Mouse (Mus musculus) erythroblast, adult 5-6 weeks (primary cell): ENCODE results near the gene Spink2. TPM values are rescaled to one million over a fixed set of nuclear protein-coding genes. Genes with fewer than 3 reads are reported as not detected.
"Not testable (repeated sequence)": the region's sequence is repeated elsewhere in the genome, so short reads cannot be mapped to it uniquely, and the experiment has no call there.

Experiments used
- ATAC-seq: replicated peaks from 2 replicates; pipeline ENCODE4 v1.8.0; 2016; ENCODE audit warnings: moderate number of reproducible peaks, mild to moderate bottlenecking, moderate TSS enrichment, inconsistent platforms; ENCODE audit not compliant: poor library complexity, low FRiP score, severe bottlenecking
- total RNA-seq, 2 experiments: library from RNA; stranded (forward) in 1 of 2; stranded (reverse) in 1 of 2; fragments of 150-400 nt in 1 of 2; fragments of 200-764, 138-1000 nt in 1 of 2; gene quantifications; 2 replicates each; pipeline versions ENCODE4 v1.2.3 to v1.2.4; 2015 to 2017; ENCODE audit warnings: low replicate concordance in 2 of 2

Spink2 gene
- total RNA-seq, 2 experiments from 2014 or later, result not detected

GRCm38 (mm10) chr5:77202238-77202637 is 9.0 kb downstream of the Spink2 start:
- no peak for ATAC-seq

DNA sequence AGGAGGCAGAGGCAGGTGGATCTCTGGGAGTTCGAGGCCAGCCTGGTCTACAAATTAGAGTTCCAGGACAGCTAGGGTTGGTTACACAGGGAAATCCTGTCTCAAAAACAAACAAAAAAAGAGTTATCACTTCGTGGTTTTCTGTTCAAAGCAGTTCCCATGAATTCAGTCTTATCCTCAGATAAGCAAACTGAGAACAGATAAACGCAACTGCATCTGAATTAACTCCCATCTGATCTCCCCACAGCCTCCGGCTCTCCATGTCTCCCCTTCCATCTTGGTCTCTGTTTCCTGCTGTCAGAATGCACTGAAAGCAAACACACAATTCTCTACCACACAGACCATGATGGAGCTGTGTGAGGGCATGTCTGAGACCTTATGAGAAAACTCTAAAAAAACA is 10.6 kb downstream of the Spink2 start:
- ATAC-seq, result no peak

GRCm38 (mm10) chr5:77193951-77194350 is 17.3 kb downstream of the Spink2 start:
- ATAC-seq, result peak; percentile 74

- ATAC-seq, result no peak
Observed at GRCm38 (mm10) chr5:77193266-77193665, 18.0 kb downstream of the Spink2 start.

- no peak for ATAC-seq
Observed at GRCm38 (mm10) chr5:77191631-77192030, 19.6 kb downstream of the Spink2 start.

DNA sequence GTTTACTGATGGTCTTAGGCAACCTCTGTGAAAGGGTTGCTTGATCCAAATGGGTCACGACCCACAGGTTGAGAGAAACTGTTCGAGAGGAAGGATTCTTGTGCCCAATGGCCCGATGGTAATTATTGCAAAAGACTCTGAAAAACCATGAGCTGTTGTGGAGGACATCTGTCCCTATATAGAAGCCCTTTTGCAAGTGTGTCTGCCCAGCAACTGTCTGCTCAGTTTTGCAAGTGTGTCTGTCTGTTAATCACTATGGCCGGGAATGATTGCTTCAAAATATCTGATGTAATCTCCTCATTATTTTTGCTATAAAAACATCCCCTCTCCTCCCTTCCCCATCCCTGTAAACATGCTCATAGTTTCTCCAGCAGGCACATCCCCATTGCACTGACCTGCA is 20.2 kb downstream of the Spink2 start:
- no peak for ATAC-seq

- no peak for ATAC-seq
Observed at GRCm38 (mm10) chr5:77188738-77189137, 22.5 kb downstream of the Spink2 start.

- ATAC-seq, result no peak
Observed at GRCm38 (mm10) chr5:77185351-77185750, 25.9 kb downstream of the Spink2 start.

DNA sequence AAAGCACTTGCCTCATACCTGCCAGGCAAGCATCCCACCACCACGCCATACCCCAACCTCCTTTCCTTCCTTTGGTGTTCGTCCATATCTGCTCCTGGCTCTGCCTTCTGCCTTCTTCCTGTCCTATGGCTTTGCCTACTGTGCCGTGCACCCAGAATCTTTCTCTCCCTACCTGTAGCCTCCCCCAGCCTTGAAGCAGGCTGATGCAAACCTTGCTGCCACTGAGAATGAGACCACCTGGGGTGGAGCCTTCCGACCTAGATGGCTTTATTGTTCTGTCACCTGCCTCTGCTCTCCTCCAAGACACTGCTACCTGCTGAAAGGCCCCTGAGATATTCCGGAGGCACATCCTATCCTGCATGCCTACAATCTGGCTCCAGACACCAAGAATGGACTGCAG is 27.4 kb downstream of the Spink2 start:
- ATAC-seq, result not testable (repeated sequence)

- ATAC-seq, result no peak
Observed at GRCm38 (mm10) chr5:77183338-77183737, 27.9 kb downstream of the Spink2 start.

DNA sequence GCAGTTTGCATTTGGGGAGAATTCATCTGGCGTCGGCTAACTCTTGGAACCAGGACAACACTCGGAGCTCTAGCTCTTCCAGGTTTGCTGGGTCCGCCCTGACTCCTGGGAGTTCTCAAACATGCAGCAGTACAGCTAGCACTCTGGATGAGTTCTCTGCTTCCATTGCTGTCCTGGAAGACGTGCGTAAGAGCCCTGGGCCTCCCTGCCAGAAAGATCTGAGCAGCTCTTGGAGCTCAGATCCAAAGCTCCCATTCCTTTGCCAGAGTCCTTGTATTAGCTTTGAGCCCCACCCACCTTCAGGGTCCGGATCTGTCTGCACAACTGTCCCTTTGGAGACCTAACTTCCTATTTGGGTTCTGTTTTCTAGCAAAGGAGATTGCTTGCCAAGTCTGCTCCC is 29.8 kb downstream of the Spink2 start:
- no peak for ATAC-seq

DNA sequence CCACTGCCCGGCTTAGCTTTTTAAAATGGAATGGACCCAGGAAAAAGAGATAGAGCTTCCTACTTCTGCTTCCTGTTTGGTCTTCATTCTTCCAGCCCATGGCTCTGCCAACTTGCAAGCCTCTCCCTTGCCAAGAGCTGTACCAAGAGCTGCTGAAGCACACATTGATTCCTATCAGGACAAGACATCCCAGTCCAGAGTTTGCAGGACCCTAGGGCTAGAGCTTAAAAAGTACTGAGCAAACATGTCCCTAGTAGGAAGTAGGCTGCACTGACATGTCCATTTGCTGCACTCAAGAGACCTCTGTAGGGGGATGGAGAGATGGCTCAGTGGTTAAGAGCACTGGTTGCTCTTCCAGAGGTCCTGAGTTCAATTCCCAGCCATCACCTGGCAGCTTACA is 32.3 kb downstream of the Spink2 start:
- no peak for ATAC-seq

DNA sequence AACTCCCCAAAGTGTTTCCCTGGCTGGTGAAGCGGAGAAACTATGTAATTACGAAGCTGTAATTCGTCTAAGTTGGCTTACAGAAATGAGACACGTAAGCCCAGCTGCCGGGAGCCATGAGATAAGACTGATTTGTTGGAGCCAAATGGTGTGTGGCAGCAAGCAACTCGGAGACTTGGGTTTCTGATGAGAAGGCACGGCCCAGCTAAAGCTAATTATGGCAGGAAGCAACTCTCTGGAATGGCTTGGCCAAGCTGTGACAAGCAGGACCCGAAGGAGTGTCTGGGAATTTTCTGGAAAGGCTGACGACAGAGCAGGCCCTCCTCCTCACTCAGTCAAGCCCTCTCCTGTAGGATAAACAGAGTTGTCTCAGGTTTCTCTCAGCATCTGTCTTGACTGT is 33.3 kb downstream of the Spink2 start:
- no peak for ATAC-seq

DNA sequence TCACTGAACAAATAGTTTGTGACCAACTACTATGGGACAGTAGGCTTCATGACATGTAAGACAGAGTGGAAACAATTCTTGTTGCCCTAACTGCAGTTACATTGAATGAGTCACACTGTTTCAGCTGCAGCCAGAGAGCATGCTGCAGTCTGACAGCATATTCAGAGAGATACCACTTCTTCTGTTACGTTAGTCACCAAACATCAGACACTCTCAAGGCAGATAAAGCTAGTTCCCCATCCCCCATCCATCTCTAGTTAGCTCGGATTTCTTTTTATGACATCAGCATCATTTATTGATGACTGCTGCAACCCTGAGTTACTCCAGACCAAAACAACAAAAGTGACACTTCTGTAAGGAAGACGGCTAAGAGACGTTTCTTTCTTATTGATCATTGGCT is 36.5 kb downstream of the Spink2 start:
- ATAC-seq, result no peak

DNA sequence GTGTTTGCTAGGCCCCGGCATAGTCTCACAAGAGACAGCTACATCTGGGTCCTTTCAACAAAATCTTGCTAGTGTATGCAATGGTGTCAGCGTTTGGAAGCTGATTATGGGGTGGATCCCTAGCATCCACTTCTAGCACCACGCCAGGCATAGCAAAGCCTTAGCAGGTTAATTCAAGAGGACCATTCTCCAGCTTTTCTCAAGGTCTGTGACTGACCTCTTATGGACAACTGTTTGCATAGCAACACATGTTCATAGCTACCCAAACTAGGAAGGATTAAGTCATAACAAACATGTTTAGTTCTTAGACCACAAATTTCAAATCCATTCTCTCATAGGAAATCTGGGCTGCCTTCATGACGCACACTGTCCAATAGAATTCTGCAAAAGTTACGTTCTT is 40.7 kb downstream of the Spink2 start:
- no peak for ATAC-seq

DNA sequence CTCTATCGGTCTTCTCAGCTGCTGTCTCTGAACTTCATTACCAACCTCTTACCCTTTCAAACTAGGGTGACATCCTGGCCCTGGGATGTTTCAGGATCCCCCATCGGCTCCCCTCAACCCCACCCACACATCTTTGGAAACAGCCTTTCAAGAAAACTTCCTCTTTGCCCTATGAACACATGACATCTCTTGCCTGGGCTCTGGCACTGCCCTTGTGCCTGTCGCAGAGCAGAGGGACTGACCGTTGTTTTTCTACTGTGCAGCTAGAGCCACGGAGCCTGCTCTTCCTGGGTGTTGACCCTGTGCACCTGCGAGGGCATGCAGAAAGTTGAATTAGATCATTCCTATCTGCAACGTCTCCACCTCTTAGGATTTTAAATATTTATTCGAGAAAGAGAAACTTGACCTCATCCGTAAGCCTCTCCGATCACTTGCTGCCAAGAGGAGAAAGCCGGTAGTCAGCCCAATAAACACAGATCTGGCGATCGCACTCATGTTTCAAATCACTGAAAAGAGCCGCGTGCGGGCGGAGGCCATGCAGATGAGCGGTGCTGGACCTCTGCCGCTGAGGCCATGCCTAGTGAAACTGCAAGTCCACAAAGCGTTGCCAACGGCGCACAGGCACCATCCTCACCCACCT is 43.8 kb downstream of the Spink2 start:
- no peak for ATAC-seq

DNA sequence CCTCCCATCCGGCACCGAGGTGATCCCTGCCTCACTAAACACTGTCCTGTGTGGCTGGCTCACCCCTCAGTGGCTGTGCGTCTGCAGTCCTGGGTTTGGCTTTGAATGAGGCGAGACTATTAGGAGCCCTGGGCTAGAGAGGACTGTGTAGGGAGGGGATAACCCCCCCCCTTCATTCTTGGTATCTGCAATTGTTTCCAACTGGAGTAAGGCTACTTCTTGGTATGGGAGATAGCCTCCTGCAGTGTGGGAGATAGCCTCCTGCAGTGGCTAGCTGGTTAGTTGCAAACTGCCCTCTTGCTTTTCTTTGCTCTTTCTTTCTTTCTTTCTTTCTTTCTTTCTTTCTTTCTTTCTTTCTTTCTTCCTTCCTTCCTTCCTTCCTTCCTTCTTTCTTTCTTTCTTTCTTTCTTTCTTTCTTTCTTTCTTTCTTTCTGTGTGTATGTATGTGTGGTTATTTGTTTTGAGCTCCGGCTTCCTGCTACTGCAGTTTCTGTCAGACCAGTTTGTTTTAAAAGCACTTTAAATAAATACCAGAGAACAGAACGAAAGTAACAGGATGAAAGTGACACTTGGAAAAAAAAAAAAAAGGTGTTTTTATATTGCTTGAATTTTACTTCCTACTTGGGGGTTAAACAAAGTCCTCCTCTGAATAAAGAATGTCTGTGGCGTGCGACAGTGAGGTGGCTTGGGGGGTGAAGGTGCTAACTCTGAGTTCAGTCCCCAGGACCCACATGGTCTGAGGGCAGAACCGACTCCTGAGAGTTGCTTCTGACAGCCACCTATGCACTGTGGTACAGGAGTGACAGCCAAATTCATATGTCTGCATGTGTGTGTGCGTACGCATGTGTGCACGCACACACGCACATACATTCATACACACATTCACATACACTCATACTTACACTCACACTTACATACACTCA is 45.3 kb downstream of the Spink2 start:
- no peak for ATAC-seq

GRCm38 (mm10) chr5:77163597-77163996 is 47.7 kb downstream of the Spink2 start:
- ATAC-seq, result no peak

DNA sequence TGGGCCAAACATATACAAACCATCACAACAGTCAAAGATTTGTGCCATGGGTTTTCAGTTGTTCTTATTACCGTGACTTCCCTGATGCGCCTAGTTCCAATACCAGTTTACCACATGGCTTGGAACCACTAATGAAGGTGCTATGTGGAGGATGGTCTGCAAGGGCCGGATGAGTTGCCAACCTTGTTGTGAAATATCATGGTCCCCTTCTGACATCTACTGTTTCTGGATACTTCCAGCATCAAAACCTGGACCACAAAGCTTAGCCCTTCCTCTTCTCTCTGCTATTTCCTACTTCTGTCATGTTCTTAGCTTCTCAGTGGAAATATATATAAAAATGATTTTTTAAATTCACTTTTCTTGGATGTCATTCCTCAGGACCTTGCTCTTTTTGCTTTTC is 48.7 kb downstream of the Spink2 start:
- ATAC-seq, result no peak

DNA sequence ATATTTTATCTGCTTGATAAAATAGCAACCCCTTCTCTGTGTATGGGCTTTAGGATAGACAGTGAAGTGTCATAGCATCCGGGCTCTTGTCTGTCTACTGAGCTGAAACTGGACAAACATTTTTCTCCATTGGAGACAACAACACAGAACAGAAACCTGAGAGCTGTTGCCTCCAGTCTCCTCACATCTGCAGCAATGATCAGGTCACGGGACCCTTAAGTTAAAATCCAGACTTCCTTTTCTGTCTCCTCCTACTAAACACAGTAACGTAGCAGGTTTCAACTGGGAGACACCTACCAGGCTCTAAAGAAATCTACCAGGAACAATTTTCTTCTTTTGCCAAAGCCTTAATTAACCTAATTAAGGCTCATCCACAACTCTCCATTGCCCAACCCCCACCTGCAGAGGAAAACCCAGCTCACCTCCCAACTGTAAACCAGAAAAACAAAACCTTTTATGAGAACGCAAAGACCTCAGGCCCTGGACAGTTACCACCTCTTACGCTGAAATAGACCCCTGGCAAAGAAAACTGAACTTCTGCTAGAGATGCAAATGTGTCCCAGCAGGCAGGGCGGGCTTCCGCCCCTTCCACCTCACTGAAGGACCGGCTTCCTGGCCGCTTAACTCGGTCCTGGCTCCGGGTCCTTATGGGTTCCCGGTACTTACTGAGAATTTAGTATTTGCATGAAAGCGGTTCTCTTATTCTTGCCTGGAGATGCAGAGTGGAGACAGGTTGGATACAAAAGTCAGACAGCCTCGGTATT is 53.3 kb downstream of the Spink2 start:
- ATAC-seq, result no peak

DNA sequence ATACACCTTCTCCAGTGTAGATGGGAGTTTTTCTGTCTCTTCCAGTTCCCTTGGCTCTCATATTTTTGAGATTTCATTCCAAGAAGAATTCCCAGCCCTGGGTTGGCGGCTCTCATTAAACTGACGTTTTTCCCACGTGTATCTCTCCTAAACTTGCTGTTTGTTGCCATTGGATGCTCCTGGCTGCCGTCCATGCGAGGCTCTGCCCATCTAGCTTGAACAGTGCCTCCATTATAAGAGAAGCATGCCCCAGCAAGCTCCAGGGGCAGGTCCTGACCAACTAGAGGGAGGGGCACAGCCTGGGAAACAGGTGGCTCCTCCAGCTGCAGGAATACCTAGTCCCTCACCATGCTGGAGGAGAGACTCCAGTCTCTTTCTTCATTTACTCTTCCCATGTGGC is 54.3 kb downstream of the Spink2 start:
- ATAC-seq, result no peak
